Mouse (Mus musculus) left cerebral cortex, postnatal 10 days (tissue): Measurements from ENCODE around the gene Lsamp. TPM values are rescaled to one million over a fixed set of nuclear protein-coding genes. Genes with fewer than 3 reads are reported as not detected.

Experiments used
- DNase-seq, 2 experiments: peaks; one replicate each; pipeline ENCODE4 v3.0.0; 2021 to 2022; ENCODE audit warnings: low spot score in 2 of 2, mixed read lengths in 1 of 2; ENCODE audit errors: extremely low spot score in 1 of 2
- intact Hi-C: fragments of 180-260 bp; cut with DNase I; formaldehyde crosslinking; loops from one replicate; pipeline ENCODE4 v1.15.1; 2025
- total RNA-seq, 2 experiments: library from RNA; stranded (reverse); gene quantifications; 2 replicates each; pipeline ENCODE4 v1.2.3; 2021

The Lsamp gene
- total RNA-seq, 2 experiments from 2014 or later, result 298 to 324 TPM

DNA sequence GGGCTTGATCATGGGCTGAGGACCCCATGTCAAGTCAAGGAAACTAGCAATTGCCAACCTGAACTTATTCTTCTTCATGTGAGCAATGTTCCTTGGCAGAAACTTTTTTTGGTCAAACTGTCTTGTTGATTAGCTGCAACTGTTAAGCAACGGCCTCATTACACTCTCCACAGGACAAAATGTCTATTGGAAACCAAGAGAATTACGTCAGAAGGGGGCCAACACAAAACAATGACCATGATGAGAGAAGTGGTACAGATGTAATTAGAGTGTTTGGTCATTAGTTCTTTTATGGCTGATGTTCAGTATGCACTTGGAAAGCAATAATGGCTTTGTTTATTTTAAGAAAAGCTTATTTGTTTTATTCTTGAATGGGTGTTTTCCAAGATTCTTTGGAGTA lies 989.9 kb downstream of the Lsamp start:
- intact Hi-C loops, result no loop called here
- no peak for DNase-seq

DNA sequence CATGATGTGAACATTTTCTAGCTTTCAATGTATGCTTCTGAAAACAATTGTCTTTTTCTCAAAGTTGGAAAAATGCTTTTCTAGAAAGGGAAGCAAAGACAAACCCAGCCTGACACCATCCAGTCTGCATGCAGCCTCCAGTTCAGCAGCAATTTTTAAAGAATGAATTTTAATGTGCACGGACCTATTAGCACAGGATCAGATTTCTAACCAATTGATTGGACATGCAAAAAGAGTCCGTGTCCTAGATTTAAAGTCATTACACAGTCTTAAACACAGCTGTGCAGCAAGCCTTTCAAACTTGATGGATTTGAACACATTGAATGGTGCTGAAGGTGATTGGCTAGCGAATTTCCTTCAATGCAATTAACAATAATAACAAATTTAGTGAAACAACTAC lies 998.9 kb downstream of the Lsamp start:
- DNase-seq, result no peak

DNA sequence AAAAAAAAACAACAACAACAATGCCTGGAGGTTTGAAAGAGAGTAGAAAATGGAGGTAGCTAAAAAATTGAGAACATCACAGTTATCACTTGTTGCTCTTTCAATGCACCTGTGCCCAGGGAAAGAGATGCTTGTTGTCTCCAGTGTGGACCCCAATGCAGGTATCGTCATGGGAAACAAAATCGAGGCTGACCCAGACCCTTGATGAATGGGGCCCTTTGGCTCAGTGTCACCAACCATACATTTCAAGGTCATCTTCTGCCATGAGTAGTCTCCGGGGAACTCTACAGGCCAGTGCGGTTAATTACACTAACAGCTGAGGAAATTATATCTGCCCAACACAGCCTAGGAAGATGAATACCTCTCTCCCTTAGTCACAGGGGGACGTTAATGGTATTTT lies 1023.4 kb downstream of the Lsamp start:
- intact Hi-C loops, result no loop called here
- no peak for DNase-seq

More for the DNA sequence above, 998.9 kb downstream of the Lsamp start:
- intact Hi-C loops, result no loop called here

DNA sequence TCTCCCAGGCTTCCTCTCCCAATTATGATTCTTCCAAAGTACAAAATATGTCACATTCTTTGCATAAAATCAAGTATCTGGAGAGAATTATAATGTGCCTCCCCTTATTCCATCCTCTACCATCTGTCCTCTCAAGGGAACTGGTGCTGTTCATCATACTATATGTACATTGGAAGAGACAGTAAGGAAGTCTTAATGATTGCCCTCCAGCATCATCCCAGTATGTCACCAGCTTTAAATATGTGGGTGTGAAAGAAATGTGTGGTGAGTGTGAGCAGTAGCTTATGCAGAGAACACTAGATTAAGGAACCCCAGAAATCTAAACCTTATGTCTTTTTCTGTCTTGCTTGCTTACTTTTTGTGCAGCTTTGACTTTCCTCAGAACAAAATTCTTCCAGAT lies 1050.6 kb downstream of the Lsamp start:
- intact Hi-C loops, result no loop called here
- DNase-seq, result no peak

DNA sequence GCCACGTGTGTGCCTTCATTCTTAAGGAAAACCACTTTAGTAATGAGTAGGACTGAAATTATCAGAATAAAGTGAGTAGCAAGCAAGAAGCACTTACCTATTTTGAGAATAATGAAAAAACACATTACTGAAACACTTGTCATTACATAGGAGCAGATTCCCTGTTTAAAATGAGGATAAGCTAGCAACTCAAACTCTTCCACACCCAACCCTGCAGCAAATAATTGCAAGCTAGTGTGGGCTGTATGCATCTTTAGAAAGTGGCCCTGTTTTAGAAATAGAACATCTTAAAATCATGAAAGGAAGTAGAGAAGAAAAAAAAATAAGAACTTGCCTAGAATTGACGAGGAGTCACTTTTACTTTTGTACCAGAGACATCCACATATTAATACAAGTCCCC lies 1057.5 kb downstream of the Lsamp start:
- no peak for DNase-seq
- intact Hi-C loops, result no loop called here

DNA sequence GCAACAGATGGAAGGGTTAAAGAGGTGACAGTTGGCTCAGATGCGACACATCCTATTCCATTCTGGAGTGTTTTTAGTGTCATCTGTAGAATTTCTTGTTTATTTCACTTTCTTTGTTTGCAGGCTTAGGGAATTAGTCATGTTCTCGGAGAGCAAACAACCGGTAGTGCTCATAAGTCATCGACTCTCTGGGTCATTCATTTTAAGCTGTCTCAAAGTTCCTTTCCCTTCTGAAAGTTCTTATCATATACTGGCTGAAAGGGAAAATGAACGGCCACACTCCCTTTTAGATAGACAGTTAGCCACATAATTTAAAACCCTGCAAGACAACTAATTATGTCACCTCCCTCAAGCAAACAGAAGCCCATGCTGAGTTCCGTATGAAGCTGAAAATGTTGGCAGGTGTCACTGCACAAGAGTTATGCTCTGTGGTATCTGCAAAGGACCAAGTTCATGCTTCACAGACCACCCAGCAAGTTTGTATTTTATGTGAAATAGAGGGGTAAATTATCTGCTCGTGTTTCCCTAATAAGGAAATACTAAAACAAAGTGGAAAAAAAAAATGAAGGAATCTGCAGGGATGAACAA lies 1079.2 kb downstream of the Lsamp start:
- intact Hi-C loops, result no loop called here
- DNase-seq, result no peak

DNA sequence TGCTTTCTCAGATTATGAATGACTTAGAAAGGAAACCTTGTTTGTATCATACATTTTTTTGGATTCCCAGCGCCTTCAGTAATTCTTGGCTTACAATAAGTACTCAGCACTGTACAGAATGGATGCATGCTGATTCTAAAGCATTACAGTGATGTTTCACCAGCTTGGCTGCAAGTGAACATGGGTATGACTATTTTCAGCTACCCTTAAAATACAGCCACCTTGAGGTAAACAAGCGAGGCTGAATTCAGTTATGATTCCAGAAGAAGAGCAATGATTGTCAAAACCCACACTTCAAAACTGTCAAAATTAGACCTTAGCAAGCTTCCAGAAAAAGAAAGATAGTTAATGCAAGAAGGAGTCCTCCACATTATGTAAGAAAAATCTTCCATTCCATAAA lies 1089.3 kb downstream of the Lsamp start:
- intact Hi-C loops, result no loop called here
- no peak for DNase-seq

DNA sequence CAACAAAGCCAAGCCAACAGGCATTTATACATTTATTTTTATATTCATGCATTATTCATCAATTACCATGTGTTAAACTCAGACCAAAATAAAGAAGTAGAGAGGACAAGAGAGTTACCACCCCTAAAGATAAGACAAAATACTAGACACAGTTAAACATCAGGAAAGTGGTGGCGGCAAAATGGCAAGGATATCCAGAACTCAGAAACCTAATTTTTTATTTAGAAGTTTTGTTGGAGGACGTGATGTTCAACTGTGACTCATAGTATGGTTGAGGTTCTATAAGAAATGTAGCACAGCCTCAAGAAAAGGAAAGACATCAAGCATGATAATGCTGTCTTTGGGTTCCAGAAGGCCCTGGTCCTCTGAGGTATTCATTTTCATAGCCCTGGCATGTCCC lies 1104.5 kb downstream of the Lsamp start:
- intact Hi-C loops, result no loop called here
- DNase-seq, result no peak

DNA sequence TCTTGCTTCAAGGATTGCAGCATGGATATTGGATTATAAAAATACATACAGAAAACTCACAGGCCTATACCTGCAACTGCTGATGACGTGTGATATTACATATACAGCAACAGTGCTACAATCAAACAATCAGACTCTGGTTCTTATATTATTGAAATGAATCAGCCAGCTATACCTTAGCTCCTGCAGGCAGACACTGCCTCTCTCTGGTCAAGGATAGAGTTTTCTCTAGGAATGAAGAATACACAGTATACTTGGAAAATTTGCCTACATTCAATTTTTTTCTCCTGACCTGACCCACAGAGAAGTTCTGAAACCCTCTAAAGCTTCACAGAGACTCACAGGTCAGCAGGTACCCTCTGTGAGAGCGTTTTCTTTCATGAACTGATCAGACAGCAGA lies 1105.9 kb downstream of the Lsamp start:
- DNase-seq, result no peak
- intact Hi-C loops, result no loop called here

DNA sequence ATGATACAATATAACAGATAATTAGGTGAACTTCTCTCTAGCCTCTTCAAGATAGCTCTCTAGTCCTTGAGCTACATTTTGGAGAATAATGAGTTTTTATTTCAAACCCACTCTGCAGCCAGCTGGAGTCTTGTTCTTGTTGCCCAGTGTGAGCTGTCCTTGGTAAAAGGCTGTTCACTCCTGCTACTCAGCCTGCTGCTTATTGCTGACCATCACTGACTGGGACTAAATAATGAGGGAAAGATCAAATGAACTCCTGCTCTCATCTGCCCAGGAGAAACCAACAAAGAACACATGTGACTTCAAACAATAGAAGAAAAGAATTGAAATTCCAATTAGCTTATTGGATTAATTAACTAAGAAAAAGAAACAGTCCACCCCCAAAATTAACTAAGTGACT lies 1107.1 kb downstream of the Lsamp start:
- intact Hi-C loops, result no loop called here
- no peak for DNase-seq

DNA sequence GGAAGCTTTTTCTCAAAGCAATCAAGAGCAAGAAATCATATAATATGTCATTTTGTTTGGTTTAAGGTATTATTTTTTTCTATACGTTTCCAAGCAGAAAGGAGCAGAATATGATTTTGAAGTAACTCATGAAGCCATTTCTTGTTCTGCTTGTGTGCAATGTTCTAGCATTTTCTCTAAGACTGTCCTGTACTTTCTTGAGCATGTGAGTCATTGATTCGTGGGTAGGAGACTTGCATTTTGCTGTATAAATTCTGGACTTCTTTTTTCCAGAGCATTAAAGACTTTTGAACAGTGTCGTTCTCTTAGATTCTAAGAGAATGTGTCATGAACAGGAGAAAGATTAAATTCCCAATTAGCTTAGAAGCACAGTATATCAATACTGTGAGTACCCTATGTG lies 1118.6 kb downstream of the Lsamp start:
- intact Hi-C loops, result no loop called here
- no peak for DNase-seq

DNA sequence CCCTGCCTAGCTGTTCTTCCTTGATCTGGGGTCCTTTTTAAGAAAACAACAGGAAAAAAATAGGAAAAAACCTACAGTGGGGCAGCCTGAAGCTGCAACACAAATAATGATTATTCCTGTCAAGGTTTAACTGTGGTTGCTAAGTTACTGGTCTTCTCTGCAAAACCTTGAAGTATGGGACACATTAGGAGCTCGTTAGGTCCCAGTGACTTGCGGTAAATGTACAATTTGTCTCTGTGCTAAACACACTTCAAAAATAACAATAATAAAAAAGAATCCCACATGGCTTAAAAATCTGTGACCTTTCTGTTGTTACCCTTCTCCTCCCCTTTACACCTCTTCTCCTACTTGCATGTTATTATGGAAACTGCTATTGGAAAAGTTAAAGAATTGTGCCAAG lies 1140.2 kb downstream of the Lsamp start:
- intact Hi-C loops, result no loop called here
- no peak for DNase-seq

DNA sequence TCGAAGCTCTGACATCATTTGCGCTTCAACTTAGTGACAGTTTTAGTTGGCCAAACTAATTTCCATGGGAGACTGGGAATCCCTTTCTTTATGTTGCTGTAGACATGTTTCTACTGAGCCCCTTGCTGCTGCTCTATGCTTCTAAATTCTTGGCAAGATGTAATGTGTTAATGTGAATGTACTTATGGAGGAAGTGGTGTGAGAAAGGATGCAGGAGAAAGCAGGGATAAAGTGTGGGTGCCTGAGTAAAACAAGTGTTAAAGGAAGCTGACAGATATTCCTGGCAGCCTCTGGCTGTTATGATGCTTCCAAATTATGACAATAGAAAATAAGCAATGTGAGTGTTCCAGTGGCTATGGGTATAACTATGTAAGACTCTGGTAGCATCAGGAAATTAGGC lies 1140.9 kb downstream of the Lsamp start:
- DNase-seq, result no peak
- intact Hi-C loops, result no loop called here

DNA sequence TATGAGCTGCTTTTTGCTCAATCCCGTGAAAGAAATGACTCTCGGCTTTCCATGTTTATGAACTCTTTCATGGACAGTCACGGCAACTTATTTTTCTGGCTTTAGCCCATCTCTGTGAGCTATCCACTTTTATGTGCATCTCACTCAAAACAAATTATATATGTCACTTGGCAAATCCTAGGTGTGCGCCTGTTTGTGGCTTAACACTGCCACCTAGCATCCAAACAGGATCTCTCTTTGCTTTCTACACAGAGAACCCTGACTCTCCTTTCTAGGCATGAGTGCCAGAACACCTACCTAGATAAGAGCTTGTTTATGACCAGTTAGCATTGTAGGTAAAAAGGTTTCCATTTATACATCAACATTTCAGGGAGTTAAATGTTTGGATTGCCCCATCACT lies 1146.9 kb downstream of the Lsamp start:
- intact Hi-C loops, result no loop called here
- peak in 1 of 2 experiments; percentile 16 for DNase-seq

DNA sequence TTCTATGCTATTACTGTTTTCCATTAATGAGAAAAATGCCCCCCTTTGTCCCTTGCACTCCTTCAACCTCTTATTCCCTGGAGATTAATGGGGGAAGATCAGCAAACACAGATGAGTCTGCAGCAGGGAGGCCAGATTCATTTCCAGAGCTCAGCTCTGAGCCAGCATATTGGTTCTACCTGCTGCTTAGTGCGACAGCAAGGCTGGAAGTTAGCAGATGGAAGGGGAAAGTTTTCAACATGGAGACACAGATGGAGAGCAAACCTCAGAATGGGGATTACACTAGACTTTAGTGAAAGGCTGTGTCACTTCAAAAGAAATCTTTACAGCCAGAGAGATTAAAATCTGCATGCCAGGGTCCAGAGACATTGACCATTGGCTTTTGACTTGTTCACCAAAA lies 1188.7 kb downstream of the Lsamp start:
- intact Hi-C loops, result no loop called here
- peak in 1 of 2 experiments; percentile 20 for DNase-seq

DNA sequence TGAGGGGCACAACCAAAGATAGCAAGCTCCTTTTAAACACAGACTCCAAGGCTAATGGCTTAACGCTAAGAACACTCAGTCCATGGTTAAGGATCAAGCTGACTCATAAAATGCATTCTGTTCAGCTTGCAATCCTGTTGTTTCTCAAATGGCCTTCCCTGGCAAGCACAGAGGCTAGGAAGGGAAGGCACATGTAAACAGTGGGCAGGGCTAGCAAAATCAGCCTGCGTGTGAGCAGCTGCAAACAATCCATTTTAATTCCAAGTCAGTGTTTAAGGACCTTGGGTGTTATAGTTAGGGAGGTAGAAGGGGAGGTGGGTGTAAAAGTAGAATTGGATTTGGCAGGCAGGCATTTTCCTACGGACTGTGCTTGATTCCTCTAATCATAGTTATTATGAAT lies 1195.4 kb downstream of the Lsamp start:
- intact Hi-C loops, result no loop called here
- no peak for DNase-seq

DNA sequence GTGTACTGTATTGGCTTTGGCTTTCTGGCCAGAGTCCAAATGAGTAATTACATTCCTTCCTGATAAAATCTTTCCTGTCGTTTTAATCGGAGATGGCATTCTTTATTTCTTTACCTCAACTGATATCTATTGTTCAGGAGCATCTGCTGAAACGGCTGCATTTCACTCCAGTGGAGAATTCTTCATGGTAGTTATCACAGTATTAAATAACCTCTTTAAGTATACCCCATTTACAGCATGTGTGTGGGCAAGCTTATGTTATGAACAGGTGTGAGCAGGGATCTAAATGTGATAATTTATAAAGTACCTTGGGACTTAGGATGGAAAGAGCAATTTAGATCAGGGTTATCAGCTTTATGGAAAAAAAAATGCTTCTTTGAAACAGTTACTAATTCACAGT lies 1196.7 kb downstream of the Lsamp start:
- DNase-seq, result no peak
- intact Hi-C loops, result no loop called here

DNA sequence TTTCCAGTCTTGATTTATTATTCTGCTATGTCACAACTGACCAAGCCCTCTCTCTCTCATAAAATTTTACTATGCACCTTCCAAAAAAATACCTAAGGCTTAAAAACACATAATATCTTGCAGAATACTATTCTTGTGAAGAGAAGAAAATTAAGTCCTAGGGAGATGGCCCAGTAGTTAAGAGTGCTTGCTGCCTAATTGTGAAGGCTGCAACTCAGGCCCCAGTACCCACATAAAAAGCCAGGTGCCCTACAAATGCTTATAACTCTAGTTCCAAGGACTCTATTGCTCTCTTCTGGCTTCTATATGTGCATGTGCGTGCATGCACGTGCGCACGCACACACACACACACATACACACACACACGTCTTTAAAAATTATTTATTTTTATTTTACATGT lies 1225.9 kb downstream of the Lsamp start:
- intact Hi-C loops, result no loop called here
- no peak for DNase-seq

DNA sequence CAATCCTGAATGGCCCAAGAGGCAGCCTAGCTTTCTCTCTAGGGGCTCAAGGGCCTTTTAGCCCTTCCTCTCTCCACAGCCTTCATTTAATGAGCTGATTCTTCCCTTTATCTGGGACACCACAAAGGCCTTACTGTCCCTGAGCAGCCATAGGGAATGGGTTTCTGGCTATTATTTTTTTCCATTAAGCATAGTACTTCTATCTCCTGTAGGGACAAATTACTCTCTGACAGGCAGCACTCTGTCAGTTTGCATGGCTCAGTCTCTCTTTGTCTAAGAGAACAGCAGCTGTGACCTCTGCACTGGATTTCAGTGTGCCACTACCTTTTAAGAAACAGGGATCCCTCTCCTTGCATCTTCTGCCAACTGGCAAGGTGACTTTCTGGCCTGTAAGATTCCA lies 1251.7 kb downstream of the Lsamp start:
- intact Hi-C loops, result no loop called here
- DNase-seq, result no peak

DNA sequence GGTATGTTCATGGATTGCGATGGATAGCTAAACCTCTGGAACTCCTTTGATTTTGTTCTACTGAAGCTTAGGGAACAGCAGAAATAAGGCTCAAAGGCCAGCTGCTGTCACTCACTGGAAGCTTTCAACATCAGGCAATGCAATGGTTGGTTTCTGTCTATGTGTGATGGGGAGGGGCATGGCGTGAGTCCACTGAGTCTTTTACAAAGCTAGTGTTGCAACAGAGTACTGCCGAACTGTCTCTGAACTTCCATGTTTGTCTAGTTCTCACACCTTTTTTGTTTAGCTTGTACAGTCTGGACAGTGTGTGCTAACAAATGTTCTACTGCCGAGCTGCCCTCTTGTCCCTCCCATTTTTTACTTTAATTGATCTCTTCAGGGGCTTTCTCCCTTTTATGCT lies 1258.7 kb downstream of the Lsamp start:
- intact Hi-C loops, result no loop called here
- no peak for DNase-seq

DNA sequence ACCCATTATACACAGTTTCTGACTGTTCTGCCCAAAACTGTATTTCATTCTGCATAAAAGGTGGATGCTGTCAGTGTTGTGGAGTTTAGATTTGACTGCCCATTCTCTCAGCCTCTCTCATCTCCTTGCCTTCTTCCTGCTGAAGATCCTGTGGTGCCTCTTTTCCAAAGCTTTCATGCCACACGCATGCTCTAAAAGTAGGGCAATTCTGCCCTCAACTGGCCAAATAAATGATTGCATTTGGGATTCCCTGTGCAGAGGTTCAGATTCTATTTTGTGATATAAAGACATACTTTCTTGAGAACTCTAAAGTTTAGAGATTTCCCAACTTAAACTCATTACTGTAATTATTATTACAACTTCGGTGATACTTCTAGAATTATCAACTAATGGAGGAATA lies 1260.5 kb downstream of the Lsamp start:
- intact Hi-C loops, result no loop called here
- peak; percentile 39 to 77 for DNase-seq
